Mouse (Mus musculus) left cerebral cortex, postnatal 4 days (tissue): ENCODE results near the gene Cmtr1. TPM values are rescaled to one million over a fixed set of nuclear protein-coding genes. Genes with fewer than 3 reads are reported as not detected.
"Not testable (repeated sequence)": the region's sequence is repeated elsewhere in the genome, so short reads cannot be mapped to it uniquely, and the experiment has no call there.

ENCODE experiments used
- DNase-seq: peaks from one replicate; pipeline ENCODE4 v3.0.0-alpha.2; 2022
- intact Hi-C: fragments of 180-260 bp; cut with DNase I; formaldehyde crosslinking; loops from one replicate; pipeline ENCODE4 v1.15.1; 2025
- total RNA-seq, 2 experiments: library from RNA; stranded (reverse); gene quantifications; 2 replicates each; pipeline ENCODE4 v1.2.3; 2021

Cmtr1 gene
- total RNA-seq, 2 experiments from 2014 or later, result 81.9 to 85.9 TPM

DNA sequence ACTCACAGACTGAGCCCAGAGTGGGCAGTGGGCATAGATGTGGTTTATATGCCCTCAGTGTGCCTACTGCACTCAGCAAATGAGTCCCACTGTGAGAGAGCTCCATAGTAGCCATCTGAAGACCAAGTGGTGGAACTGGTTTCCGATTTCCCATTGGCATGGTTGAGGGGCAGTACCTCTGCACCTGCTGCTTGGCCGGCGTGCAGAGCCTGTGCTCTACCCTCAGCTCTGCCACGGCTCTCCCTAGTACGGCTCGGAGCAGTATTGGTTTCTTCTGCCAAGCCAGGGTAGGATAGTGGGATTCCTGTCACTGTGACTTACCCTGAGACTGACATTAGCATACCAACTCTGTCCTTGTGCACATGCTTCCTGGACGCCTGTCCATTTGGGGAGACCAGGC is 40.2 kb downstream of the Cmtr1 start:
- intact Hi-C loops, result no loop called here
- DNase-seq, result no peak

DNA sequence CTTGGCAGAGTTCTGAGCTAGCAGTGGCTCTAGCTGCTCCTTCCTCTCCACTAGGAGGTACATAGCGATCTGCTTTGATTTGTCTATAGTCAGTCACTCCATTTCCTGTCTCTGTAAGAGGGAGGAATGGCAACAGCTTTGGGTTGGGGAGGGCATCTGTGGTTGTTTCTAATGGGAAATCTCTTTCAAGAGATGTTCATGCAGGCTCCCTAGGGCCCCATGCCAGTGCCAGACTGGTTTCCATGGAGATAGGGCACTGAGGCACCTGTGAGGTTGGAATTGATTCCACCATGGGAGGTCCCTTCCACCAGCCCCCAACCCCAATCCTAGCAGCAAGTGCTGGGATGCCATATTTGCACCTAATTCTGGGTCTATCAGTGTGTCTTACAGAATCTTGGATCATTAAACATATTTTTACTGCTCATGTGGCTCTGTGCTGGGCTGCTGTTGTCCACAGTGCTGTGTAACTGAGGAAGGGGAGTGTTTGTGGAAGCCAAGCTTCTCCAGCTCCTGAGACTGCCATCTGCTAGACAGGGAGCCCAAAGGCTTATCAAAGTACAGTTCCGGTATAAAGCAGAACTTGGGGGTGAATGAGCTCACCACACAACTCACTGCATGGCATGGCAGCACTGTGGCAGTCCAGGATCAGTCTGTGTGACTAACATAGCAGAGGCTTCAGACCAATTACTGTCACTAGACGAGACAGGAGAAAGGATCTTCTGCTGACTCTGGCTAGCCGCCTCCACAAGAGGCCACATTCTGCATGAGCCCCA is 42.7 kb downstream of the Cmtr1 start:
- peak; percentile 68 for DNase-seq

DNA sequence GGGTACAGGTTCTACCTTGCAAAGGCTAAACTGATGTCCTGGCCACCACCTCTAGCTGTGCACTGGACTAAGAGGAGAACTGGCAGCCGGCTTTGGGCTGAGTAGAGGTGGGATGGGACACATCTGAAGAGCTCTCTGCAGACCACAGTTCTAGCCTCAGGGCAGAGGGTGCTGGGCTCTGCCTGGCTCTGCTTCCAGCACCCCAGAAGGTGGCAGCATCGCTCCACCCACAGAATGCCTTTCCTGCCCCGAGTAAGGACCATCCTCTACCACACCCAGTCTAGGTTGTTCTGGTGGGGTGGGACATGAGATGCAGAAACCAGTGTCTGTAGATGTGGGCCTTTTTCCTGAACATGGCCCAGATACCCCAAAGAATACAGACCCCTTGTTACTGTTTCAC is 44.4 kb downstream of the Cmtr1 start:
- peak; percentile 84 for DNase-seq
- intact Hi-C loops, result loop anchor here (5.0 kb wide), 1 partner anchor 178 kb away; no protein-coding TSS in a partner anchor

More for the DNA sequence above, 42.7 kb downstream of the Cmtr1 start:
- intact Hi-C loops, result no loop called here

DNA sequence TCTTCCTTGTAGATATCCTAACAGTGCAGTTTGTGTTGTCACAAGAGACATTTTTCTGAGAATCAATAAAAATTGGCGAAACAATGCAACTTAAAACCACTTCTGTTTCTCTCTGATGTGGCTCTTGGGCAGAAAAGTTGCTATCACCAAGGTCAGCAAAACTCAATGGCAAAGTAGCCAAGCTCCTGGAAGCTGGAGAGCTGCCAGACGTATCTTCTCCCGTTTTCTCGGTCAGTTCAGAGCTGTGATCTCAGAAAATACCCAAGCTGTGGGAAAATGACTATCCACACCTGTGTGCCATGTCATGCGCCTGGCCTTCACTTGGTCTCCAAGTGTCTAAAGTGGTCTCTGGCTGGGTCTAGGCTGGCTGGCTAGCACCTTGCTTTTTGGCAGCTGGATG is 45.5 kb downstream of the Cmtr1 start:
- no peak for DNase-seq
- intact Hi-C loops, result loop anchor here (5.0 kb wide), 1 partner anchor 176 kb away; no protein-coding TSS in a partner anchor

DNA sequence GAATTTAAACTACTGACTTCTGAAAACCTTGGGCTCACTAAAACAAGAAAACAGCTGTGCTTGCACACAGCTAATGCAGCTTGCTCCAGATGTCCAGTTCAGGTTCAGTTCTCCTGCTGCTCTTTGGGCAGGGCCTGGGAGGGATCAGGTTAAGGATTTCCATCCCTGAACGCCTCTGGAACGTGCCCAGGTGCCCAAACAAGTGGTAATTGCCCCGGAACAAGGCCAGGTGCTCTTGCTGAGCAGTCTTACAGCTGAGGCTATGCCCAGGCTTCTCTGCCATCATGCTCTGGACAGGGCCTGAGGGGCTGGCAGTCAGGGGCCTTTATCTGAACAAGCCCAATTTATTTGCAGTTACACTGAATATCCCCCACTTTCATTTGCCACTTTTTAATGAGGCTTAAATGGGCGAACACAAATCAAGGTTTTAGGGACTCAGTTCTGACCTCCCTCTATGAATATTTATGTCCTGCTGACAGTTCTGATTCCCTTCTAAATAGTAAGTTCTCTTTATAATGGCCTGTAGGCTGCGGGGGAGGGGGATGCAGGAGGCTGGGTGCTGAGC is 46.7 kb downstream of the Cmtr1 start:
- intact Hi-C loops, result loop anchor here (5.0 kb wide), 1 partner anchor 175 kb away; no protein-coding TSS in a partner anchor
- no peak for DNase-seq

DNA sequence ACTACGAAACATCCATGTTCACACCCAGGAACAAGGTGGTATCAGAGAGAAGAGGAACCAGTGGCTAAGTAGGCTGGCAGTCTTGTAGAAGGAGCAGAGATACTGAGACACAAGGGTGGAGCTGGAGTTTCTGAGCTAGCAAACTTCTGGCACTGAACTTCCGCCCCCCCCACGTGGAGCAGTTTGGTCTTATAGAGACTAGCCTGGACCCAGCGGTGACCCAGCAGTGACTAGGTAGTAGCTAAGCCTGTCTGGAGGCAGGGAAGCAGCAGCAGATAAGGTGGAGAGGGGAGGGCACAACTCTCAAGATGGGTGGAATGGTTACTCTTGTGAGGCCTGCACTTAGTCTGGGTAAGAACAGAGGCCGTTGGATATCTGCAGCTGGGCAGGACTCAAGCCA is 48.4 kb downstream of the Cmtr1 start:
- DNase-seq, result no peak
- intact Hi-C loops, result loop anchor here (5.0 kb wide), 1 partner anchor 174 kb away; no protein-coding TSS in a partner anchor

DNA sequence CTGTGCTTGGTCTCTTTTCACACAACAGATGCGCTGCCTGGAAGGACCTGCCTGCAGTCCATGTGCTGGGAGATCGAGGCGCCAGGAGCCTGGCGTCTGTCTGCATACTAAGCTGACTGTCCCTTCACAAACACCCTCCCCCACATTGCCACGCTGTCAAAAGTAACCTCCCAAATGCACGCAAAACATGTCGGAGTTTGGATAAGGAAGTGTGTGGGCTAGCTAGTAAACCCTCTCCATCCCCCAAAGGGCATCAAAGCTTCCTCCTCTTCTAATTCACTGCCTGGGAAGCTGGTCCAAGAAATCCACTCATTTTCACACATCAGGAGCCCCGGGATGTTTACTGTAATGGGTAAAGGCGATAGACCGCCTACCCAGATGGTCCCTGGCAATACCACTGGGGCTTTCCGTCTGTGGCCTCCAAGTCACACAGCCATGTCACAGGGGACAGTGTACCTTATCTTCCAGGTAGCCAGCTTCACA is 50.2 kb downstream of the Cmtr1 start:
- intact Hi-C loops, result no loop called here
- peak; percentile 73 for DNase-seq

DNA sequence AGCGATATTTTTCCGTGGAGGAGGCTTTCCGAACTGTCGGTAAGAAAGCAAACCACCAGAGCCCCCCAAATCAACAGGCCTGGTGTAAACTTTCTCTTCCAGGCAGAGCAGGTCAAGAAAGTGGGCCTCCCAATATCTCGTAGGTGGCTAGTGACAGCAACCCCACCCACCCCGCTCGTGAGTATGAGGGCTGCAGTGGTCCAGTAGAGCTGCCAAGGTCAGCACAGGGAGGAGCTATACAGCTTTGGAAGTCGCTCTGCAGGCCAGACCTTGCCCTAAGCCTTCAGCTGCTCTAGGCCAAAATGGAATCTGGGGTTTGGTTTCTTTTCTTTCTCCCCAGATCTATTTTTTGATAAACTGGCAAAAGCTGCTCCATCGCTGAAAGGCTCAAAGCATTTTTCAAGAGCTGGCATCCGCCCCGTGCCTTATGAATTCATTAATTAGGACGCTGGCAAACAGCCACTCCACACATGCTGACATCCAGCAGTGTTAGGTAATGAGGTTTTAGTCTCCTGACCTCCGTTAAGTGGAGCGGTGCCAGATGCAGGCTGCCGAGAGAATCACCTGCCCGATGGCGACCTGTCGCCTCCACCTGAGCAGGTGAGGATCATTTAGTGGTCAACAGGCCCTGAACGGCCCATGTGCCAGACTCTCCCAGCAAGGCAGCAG is 50.8 kb downstream of the Cmtr1 start:
- DNase-seq, result peak; percentile 91
- intact Hi-C loops, result no loop called here

DNA sequence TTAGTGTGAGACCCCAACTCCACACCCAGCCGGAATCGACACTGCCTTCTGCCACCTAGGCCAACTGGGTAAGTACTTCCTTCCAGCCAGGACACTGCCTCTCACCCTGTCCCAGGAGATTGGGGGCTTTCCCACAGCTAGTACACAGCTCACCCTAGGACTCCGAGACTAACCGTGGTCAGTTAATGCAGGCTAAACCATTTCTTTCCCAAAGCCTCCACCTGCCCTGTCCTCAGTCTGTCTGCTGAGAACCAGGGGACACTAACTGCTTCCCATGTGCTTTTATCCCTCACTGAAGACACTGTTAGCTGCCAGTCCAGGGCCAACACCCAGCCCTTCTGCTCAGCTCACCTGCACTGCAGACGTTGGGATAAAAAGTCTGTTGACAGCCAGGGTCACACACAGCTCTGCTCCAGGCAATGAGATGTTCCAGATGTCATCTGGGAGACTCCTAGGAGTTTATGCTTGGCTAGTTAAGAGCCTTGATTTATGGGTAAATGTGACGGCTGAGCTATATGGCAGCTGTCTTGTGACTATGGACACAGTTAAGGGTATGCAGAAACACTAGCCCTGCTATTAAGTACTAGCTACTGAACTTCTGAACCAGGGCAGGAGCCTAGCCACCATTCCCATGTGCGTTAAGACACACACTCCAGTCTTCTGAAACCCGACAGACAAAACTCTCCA is 51.5 kb downstream of the Cmtr1 start:
- no peak for DNase-seq
- intact Hi-C loops, result no loop called here

DNA sequence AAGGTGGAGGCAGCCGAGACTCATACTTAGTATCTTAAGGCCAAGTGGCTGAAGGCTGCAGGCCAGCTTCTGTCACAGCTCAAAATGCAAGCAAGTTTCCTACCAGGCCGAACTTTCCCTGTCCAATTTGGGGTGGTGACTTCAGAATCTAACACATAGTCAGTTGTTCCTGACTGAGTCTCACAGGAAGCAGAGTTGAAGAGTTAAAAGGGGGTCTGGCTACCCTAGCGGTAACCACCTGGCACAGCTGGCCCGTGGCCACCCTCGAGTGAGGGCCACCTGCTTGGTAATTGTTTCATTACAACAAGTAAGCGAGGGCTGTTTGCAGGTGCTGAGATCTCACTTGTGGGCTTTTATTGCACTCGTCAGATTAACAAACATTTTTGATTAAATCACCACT is 52.2 kb downstream of the Cmtr1 start:
- peak; percentile 74 for DNase-seq
- intact Hi-C loops, result no loop called here

DNA sequence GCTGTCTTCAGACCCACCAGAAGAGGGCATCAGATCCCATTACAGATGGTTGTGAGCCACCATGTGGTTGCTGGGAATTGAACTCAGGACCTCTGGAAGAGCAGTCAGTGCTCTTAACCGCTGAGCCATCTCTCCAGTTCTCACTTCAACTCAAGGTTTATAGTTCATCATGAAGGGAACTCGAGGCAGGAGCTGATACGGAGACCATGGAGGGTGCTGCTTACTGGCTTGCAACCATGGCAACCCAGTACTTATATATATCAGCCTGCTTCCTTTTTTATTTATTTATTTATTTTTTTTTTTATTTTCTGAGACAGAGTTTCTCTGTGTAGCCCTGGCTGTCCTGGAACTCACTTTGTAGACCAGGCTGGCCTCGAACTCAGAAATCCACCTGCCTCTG is 53.3 kb downstream of the Cmtr1 start:
- intact Hi-C loops, DNase-seq: not testable (repeated sequence)

DNA sequence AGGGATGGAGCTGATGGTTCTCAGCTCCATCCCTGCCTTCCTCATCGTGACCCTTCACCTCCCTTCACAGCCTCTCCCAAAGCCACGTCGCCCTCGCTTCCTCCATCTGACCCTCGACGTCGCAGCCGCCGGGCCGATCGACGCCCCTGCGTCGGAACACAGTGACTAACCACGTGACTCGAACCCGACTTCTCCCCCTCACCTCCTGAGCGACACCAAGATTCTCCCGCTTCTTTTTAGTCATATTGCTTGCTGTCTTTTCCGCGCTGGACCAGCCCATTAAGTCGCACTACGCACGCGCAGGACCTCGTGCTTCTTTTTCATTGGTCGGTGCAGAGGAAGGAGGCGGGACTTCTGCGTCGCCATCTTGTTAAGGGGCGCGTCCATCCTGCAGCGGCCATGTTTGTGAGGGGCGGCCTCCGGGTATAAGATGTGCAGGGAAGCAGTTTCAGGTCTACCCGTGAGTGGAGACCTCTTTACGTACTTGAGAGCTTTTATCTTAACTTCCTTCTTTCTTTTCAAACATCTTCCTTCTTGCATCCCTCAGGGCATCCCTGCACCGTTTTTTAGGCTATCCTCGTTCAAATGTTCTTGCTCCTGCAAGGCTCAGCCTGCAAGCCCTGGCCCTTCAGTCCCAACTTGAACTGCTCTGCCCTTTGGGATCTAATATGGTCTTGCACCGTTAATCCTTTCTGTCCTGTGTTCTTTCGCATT is 56.5 kb downstream of the Cmtr1 start, which contains the start of gene Ccdc167:
Ccdc167 (minus strand) TSS at position 313 of the 714 bp plus-strand sequence.
- intact Hi-C loops, result no loop called here
- DNase-seq, result peak; percentile 96

DNA sequence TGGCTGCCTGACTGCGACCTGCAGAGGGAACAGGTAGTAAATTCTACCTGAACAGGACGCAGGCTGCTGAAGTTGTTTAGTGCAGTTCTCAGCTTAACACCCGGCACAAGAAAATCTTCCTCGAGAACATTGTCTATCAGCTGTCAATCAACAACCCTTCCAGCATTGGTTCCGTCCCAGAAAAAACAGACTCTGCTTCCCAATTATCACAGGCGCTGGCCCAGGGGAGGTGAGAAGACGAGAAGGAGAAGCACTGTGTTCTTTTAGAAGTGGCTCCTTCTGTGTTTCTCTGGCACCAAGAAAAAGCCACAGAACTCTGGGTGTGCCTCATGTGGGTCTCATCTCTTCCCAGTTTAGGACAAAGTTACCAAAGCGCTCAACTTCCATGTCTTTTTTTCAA is 58.3 kb downstream of the Cmtr1 start:
- DNase-seq, result no peak
- intact Hi-C loops, result no loop called here

DNA sequence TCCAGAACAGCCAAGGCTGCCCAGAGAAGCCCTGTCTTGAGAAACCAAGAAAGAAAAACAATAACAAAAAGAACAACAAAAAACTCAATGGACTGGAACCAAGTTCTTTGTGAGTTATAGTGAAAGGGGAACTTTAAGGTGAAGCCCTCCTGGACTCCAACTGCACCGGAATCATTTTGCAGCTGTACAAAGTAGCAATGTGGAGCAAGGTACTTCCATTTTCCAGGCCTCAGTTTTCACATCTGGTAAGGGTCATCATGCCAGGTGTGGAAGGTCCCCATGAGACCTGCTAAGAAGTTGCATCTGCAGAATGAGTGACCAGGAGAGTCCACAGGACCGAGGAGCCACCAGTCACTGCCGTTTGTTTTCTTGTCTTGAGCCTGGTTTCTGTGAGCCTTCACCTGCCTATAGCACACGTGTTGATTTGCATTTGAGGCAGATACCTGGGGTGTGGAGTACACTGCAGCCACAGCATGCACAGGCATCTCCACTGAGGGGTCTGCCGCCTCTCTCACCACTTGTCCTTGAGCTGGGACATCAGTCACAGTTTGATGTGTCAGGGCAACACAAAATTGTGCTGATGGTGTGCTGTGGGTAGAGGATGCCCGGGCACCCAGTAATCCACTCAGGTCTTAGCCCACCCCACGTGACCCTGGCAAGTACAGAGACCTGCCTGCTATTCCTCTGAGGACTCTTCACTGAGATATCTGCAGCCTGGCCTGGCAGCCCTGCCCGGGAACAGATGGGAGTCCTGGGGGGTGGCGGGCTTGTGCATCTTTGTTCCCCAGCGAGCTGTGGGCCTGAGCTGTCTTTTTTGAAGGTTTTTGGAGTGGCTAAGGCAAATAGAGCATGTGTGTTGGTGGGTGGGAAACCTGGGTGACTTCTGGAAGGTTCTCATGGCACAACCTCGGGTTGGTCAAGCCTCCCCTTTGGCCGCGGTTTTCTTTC is 59.5 kb downstream of the Cmtr1 start:
- intact Hi-C loops, result no loop called here
- peak; percentile 83 for DNase-seq

DNA sequence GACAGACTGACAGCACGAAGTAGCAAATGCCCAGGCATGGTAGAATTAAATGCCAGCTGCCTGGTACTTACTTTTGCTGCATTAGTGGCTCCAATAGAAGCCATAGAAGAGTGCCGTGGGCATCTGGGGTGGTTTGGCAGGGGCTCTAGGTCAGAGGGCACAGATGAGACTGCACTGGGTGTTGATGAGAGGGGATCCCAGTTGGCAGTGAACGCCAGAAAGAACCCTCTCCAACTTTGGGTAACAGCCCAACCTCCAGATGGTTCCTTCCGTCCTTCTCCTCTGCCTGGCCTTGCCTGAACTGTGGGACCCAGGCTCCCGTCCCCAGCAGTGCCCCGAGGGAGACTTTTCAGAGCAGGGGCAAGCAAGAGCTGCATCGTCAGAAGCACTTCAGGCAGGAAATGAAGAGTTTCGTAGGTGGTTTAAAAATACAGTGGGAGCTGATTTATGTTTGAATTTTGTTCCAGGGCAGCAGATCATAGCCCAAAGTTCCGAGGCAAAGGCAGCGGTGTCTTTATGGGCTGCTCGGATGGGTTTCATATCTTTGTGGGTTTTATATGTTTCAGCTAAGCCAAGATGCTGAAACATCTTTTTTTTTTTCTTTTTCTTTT is 60.5 kb downstream of the Cmtr1 start:
- intact Hi-C loops, result no loop called here
- DNase-seq, result peak; percentile 81

DNA sequence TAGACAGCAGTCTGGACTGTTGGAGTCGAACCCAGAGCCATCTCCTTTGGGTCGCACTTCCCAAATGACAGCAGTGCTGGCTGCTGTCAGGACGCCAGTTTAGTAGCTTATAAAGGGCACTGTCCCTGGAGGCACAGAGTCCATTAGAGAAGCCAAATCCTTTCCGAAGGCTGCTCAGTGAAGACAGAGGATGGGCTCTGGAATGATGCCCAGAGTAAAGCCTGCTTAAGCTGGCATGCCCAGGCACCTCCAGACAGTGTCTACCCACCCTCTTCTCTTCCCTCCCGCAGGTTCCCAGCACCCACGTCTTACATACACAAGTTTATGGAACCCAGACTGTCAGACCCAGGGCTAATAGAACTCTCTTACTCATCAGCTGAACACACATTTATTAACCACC is 64.2 kb downstream of the Cmtr1 start:
- intact Hi-C loops, result no loop called here
- peak; percentile 91 for DNase-seq

DNA sequence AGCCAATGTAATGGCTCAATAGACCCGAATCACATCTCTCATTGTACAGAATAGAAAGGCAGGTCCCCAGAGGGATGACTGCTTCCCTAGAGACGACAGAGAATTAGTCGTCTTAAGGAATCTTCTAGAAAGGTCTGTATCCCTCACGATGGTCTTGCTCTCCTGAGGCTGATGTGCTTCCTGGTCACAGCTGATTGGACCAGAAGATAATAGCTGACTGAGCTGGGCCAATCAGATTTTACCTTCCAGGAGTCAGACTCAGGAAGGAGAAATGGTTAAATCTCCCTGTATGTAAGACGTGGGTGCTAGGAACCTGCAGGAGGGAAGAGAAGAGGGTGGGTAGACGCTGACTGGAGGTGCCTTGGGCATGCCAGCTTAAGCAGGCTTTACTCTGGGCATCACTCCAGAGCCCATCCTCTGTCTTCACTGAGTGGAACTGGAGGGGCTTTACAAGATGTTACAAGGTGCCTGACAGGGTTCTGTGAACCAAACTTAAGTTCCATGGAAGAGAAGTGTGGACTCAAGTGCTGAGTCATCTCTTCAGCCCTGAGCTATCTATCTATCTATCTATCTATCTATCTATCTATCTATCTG is 64.7 kb downstream of the Cmtr1 start:
- intact Hi-C loops, result no loop called here
- peak; percentile 46 for DNase-seq

DNA sequence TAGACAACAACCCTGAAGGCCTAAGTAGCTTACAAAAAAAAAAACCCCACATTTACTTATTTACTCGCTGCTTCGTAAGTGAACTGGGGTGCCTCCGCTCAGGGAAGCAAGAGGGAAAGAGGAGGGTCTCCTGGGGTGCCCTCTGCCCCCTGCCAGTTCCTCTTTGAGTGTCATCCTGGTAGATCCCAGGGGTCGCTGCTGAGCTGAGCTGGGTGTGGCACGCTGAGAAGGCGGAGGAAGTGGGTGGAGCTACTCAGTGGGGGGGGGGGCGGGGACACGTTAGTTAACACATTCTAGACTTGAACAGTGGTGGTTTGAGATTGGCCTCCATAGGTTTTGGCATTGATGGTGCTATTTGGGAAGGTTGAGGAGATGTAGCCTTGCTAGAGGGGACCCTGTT is 67.7 kb downstream of the Cmtr1 start:
- intact Hi-C loops, result no loop called here
- DNase-seq, result no peak
